7 mouse cellular contexts compared by ENCODE assay signal in genomic region chr12:83922724-83923485, GRCm38 (mm10). TPM values are rescaled to one million over a fixed set of nuclear protein-coding genes. Genes with fewer than 3 reads are reported as not detected.
DNase-seq lines count a peak whose midpoint lies in the region; ATAC-seq and TF ChIP-seq lines count a peak whose summit lies in the region.

No protein-coding gene starts in this region.

- H3K9ac ChIP-seq in hindbrain, embryonic 11.5 days (ENCODE audit: low read depth, low read length): peak overlapping the region; percentile 70
- H3K9ac ChIP-seq in liver, embryonic 14.5 days (replicated peaks): peak overlapping the region; percentile 76

- no peaks in the 10 kb centered on the region for H3K36me3 ChIP-seq in hindbrain, embryonic 11.5 days (ENCODE audit: control insufficient read depth, insufficient read depth, low read length)
- no peaks in the 10 kb centered on the region for H3K36me3 ChIP-seq in liver, embryonic 14.5 days (replicated peaks; ENCODE audit: control insufficient read depth, insufficient read depth, low read depth)

- H3K4me3 ChIP-seq in hindbrain, embryonic 11.5 days (ENCODE audit: low read depth, low read length): peak overlapping the region; percentile 97
- H3K4me3 ChIP-seq in liver, embryonic 14.5 days (ENCODE audit: insufficient read depth in 1 of 2, low read depth in 2 of 2, low read length in 2 of 2): peak overlapping the region; percentile 77 to 86; a peak in 3 of 4 replicates

- H3K4me1 ChIP-seq in hindbrain, embryonic 11.5 days (replicated peaks; ENCODE audit: control insufficient read depth, insufficient read depth, low read length): peaks cover 5% of the 10 kb centered on the region; the same call in 1 of the 2 replicates
- peaks cover 2 to 16% of the 10 kb centered on the region in 2 experiments; a peak in 3 of 4 replicates for H3K4me1 ChIP-seq in liver, embryonic 14.5 days (replicated peaks; ENCODE audit: control insufficient read depth in 2 of 2, insufficient read depth in 2 of 2, low read length in 1 of 2)

- no peaks in the 10 kb centered on the region for H3K9me3 ChIP-seq in hindbrain, embryonic 11.5 days (ENCODE audit: control insufficient read depth, low read length)
- H3K9me3 ChIP-seq in liver, embryonic 14.5 days (ENCODE audit: control insufficient read depth, low read length): no peaks in the 10 kb centered on the region

- H3K4me2 ChIP-seq in hindbrain, embryonic 11.5 days (replicated peaks; ENCODE audit: low read depth, low read length): peak overlapping the region; percentile 53
- H3K4me2 ChIP-seq in liver, embryonic 14.5 days (ENCODE audit: low read depth): peak overlapping the region; percentile 81

- no peak for TF ChIP-seq EP300 in liver, embryonic 14.5 days (IDR thresholded peaks at IDR 0.05; ENCODE audit: low read depth)

- peak; percentile 11 for DNase-seq in retina, embryonic 14.5 days (ENCODE audit: low spot score)
- no peak for DNase-seq in retina, postnatal 1 day
- DNase-seq in hindbrain, embryonic 11.5 days (ENCODE audit: low spot score): no peak
- no peak for DNase-seq in liver, embryonic 14.5 days (ENCODE audit: low read depth in 3 of 3, low spot score in 3 of 3)
- DNase-seq in urinary bladder, postnatal 4 days (ENCODE audit: low spot score in 2 of 2): no peak
- no peak for DNase-seq in urinary bladder, postnatal 14 days (ENCODE audit: low spot score)
- DNase-seq in gastrocnemius, postnatal 25 days: no peak

- no peak overlapping the region for H3K27ac ChIP-seq in hindbrain, embryonic 11.5 days (ENCODE audit: low read depth, low read length)
- H3K27ac ChIP-seq in liver, embryonic 14.5 days: no peak overlapping the region

- no peak for ATAC-seq in hindbrain, embryonic 11.5 days (ENCODE audit: low FRiP score)
- no peak for ATAC-seq in liver, embryonic 14.5 days (ENCODE audit: insufficient read depth)

- no peaks in the 10 kb centered on the region for H3K27me3 ChIP-seq in hindbrain, embryonic 11.5 days (ENCODE audit: control insufficient read depth, insufficient read depth, low read length)
- no peaks in the 10 kb centered on the region for H3K27me3 ChIP-seq in liver, embryonic 14.5 days (ENCODE audit: control insufficient read depth, insufficient read depth, low read length)

- WGBS in hindbrain, embryonic 11.5 days: 43% methylated on average over 8 of the region's 8 CpGs
- 55% methylated on average over 8 of the region's 8 CpGs for whole genome bisulfite sequencing in liver, embryonic 14.5 days (ENCODE audit: insufficient replicate concordance)

- TF ChIP-seq CTCF in liver, embryonic 14.5 days (IDR thresholded peaks at IDR 0.05; ENCODE audit: low read depth): no peak

RNA-seq across cellular contexts. Expression of gene Numb, which starts 1.2 kb away (rescaled TPM):
- polyA plus RNA-seq in hindbrain, embryonic 11.5 days (2014; fragmentation: Nextera tagmentation; extraction: Ambion mirVana): 27.5 and 31.0 TPM in 2 replicates
- polyA plus RNA-seq in liver, embryonic 14.5 days (2012; rRNA removed): 13.1 and 14.0 TPM in 2 replicates
- 9.7 and 11.3 TPM in 2 replicates for polyA plus RNA-seq in liver, embryonic 14.5 days (2014; fragmentation: Nextera tagmentation; extraction: Ambion mirVana)
- 10 to 100 TPM; 14.3 to 14.9 TPM for total RNA-seq in gastrocnemius, postnatal 25 days (2021)

RNA-seq across cellular contexts. Expression of gene Riox1, which starts 27.5 kb away (rescaled TPM):
- polyA plus RNA-seq in hindbrain, embryonic 11.5 days (2014; fragmentation: Nextera tagmentation; extraction: Ambion mirVana): 14.9 and 15.0 TPM in 2 replicates
- polyA plus RNA-seq in liver, embryonic 14.5 days (2012; rRNA removed): 7.8 and 8.1 TPM in 2 replicates
- polyA plus RNA-seq in liver, embryonic 14.5 days (2014; fragmentation: Nextera tagmentation; extraction: Ambion mirVana): 6.8 and 7.3 TPM in 2 replicates
- 1 to 10 TPM; 2.3 to 2.9 TPM for total RNA-seq in gastrocnemius, postnatal 25 days (2021)
